Mouse (Mus musculus): Measurements from ENCODE around the gene Aox4. TPM values are rescaled to one million over a fixed set of nuclear protein-coding genes. Genes with fewer than 3 reads are reported as not detected.

Gene Aox4
- total and polyA plus RNA-seq, 3 experiments = 0.05 to 0.27 TPM; not detected in 1

DNA sequence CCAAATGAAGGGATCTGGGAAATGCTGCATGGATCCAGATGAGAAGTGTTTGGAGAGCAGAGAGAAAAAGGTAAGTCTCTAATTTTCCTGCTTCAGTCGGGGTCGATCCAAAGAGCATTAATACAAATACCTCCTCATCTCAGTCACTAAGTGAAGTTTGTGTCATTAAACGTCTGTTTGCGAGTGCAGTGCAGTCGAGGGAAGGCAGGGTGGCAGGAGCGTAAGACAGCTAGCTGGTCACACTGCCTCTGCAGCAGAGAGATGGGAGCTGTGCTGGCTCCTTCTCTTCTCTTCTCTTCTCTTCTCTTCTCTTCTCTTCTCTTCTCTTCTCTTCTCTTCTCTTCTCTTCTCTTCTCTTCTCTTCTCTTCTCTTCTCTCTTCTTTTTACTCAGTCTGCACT is 17.9 kb downstream of the Aox4 start:
- no peak overlapping the region for H3K9ac ChIP-seq (ENCODE audit: insufficient read depth, low read depth)
- in situ Hi-C loops (cut with MboI; ENCODE audit: low pct_ligation_motif_present, low pct_unique_long_range_greater_than_20kb, low sequenced_read_pairs) (no loop called here), dilution Hi-C loops (cut with MboI; ENCODE audit: extremely low pct_ligation_motif_present, extremely low pct_unique_long_range_greater_than_20kb, low sequenced_read_pairs) (no loop called here)
- no peak overlapping the region for H3K27ac ChIP-seq (ENCODE audit: insufficient read depth, low read depth)
- no peaks in the 10 kb centered on the region for H3K79me2 ChIP-seq (replicated peaks; ENCODE audit: control insufficient read depth, extremely low read depth, insufficient read depth, poor library complexity, severe bottlenecking)
- no peaks in the 10 kb centered on the region for H3K36me3 ChIP-seq (replicated peaks in 1 of 2; ENCODE audit: control insufficient read depth in 1 of 2, insufficient read depth in 1 of 2, low read length in 1 of 2)
- H3K4me3 ChIP-seq (replicated peaks in 1 of 3; ENCODE audit: low read depth in 2 of 3, low read length in 2 of 3, poor library complexity in 1 of 3) = no peak overlapping the region
- H3K4me1 ChIP-seq (ENCODE audit: control insufficient read depth in 1 of 2, insufficient read depth in 2 of 2) = peaks cover 3 to 8% of the 10 kb centered on the region in 2 experiments
- no peaks in the 10 kb centered on the region for H3K9me3 ChIP-seq (replicated peaks; ENCODE audit: low read length)
- H3K4me2 ChIP-seq (ENCODE audit: insufficient read depth, low read depth, poor library complexity, severe bottlenecking) = no peak overlapping the region
- TF ChIP-seq MXI1 (IDR thresholded peaks at IDR 0.05; ENCODE audit: low read depth, low read length) (no peak), RCOR1 (conservative IDR thresholded peaks at IDR 0.05; ENCODE audit: low read depth, low read length) (no peak), JUND (conservative IDR thresholded peaks at IDR 0.05; ENCODE audit: low read depth, low read length) (no peak), ZMIZ1 (IDR thresholded peaks at IDR 0.05; ENCODE audit: low read depth, low read length) (no peak), ZNF384 (IDR thresholded peaks at IDR 0.05; ENCODE audit: low read depth, low read length) (no peak), ELF1 (IDR thresholded peaks at IDR 0.05; ENCODE audit: low read depth, low read length) (no peak), SMC3 (IDR thresholded peaks at IDR 0.05; ENCODE audit: low read depth, low read length) (no peak), SIN3A (IDR thresholded peaks at IDR 0.05; ENCODE audit: low read length) (no peak)
- no peak for DNase-seq (ENCODE audit: extremely low read depth)
- H3K27me3 ChIP-seq (replicated peaks) = peaks cover 1% of the 10 kb centered on the region

- no peaks in the 10 kb centered on the region for H3K36me3 ChIP-seq (replicated peaks in 1 of 2; ENCODE audit: control insufficient read depth in 1 of 2, insufficient read depth in 1 of 2, low read length in 1 of 2)
- no peak overlapping the region for H3K27ac ChIP-seq (ENCODE audit: insufficient read depth, low read depth)
- peaks cover 1% of the 10 kb centered on the region for H3K27me3 ChIP-seq (replicated peaks)
- TF ChIP-seq JUND (conservative IDR thresholded peaks at IDR 0.05; ENCODE audit: low read depth, low read length) = no peak
- no peak for TF ChIP-seq ELF1 (IDR thresholded peaks at IDR 0.05; ENCODE audit: low read depth, low read length)
- no peak for TF ChIP-seq SIN3A (IDR thresholded peaks at IDR 0.05; ENCODE audit: low read length)
- TF ChIP-seq BHLHE40 (IDR thresholded peaks at IDR 0.05; ENCODE audit: low read depth, low read length) = no peak
- TF ChIP-seq MXI1 (IDR thresholded peaks at IDR 0.05; ENCODE audit: low read depth, low read length) = no peak
- TF ChIP-seq USF2 (conservative IDR thresholded peaks at IDR 0.05; ENCODE audit: low read depth, low read length) = no peak
- TF ChIP-seq IRF4 (IDR thresholded peaks at IDR 0.05; ENCODE audit: low read depth, low read length) = no peak
- TF ChIP-seq PAX5 (IDR thresholded peaks at IDR 0.05; ENCODE audit: low read length) = no peak
- no peak for TF ChIP-seq MYC (IDR thresholded peaks at IDR 0.05; ENCODE audit: low read depth, low read length)
- TF ChIP-seq UBTF (IDR thresholded peaks at IDR 0.05; ENCODE audit: low read depth, low read length) = no peak
- TF ChIP-seq MAZ (IDR thresholded peaks at IDR 0.05; ENCODE audit: low read depth, low read length) = no peak
- TF ChIP-seq RAD21 (IDR thresholded peaks at IDR 0.05; ENCODE audit: low read depth, low read length) = no peak
- no peak for TF ChIP-seq ZKSCAN1 (IDR thresholded peaks at IDR 0.05; ENCODE audit: borderline replicate concordance, low read depth, low read length)
- no peak for TF ChIP-seq ZMIZ1 (IDR thresholded peaks at IDR 0.05; ENCODE audit: low read depth, low read length)
- TF ChIP-seq NELFE (IDR thresholded peaks at IDR 0.05; ENCODE audit: low read depth, low read length) = no peak
- no peak for TF ChIP-seq MAFK (IDR thresholded peaks at IDR 0.05; ENCODE audit: insufficient replicate concordance, low read length)
- no peak for TF ChIP-seq NRF1 (IDR thresholded peaks at IDR 0.05; ENCODE audit: low read depth, low read length)
- no peaks in the 10 kb centered on the region for H3K79me2 ChIP-seq (replicated peaks; ENCODE audit: control insufficient read depth, extremely low read depth, insufficient read depth, poor library complexity, severe bottlenecking)
- H3K4me1 ChIP-seq (ENCODE audit: control insufficient read depth in 1 of 2, insufficient read depth in 2 of 2) = peaks cover 3 to 8% of the 10 kb centered on the region in 2 experiments
- dilution Hi-C loops (cut with MboI; ENCODE audit: extremely low pct_ligation_motif_present, extremely low pct_unique_long_range_greater_than_20kb, low sequenced_read_pairs) = no loop called here
- no peak overlapping the region for H3K4me3 ChIP-seq (replicated peaks in 1 of 3; ENCODE audit: low read depth in 2 of 3, low read length in 2 of 3, poor library complexity in 1 of 3)
- DNase-seq (ENCODE audit: extremely low read depth) = no peak
- H3K9ac ChIP-seq (ENCODE audit: insufficient read depth, low read depth) = no peak overlapping the region
- no peak overlapping the region for H3K4me2 ChIP-seq (ENCODE audit: insufficient read depth, low read depth, poor library complexity, severe bottlenecking)
- H3K9me3 ChIP-seq (replicated peaks; ENCODE audit: low read length) = no peaks in the 10 kb centered on the region
- in situ Hi-C loops (cut with MboI; ENCODE audit: low pct_ligation_motif_present, low pct_unique_long_range_greater_than_20kb, low sequenced_read_pairs) = no loop called here
Observed at GRCm38 (mm10) chr1:58228916-58229315, 18.7 kb downstream of the Aox4 start.

All from CH12.LX (cell line).